Mouse (Mus musculus): ENCODE results near the gene Ybx3. TPM values are rescaled to one million over a fixed set of nuclear protein-coding genes. Genes with fewer than 3 reads are reported as not detected.

Gene Ybx3
- polyA plus RNA-seq, 1 experiment = 48.2 TPM

DNA sequence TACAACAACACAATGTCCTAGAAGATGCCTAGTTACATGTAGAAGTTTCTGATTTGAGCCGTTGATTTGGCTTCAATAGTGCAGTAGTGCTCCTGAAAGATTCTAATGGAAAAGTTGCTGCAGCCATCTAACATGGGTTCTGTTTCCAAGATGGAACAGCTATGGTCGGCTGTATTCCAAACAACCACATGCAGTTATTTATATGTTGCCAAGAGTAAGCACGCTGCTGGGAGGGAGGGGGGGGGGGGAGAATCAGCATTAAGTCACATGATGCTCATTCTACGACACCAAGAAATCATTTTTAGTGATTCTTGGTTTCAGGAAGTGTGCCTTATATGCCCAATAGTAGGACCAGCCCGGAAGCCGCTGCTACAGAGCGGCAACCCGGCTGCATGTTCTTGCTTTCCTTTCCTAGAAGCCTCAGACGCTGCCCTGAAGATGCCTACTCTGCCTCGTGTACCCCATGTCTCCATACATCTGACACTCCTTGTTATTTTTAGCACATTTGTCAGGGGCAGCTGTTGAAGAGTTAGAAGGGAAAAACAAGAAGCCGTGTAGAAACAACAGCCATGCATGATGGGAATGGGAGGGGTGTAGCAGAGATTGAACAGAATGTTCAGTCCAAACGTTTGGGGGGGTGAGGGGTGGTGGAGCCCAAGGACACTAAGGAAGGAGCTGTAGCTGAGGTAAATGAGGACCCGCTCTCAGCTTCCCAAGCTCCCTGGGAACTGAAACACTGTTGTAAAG, 13.5 kb downstream of the Ybx3 start:
- 92% methylated on average over 13 of the region's 13 CpGs for WGBS
- H3K36me3 ChIP-seq (ENCODE audit: control insufficient read depth, insufficient read depth, low read length) = no peaks in the 10 kb centered on the region

DNA sequence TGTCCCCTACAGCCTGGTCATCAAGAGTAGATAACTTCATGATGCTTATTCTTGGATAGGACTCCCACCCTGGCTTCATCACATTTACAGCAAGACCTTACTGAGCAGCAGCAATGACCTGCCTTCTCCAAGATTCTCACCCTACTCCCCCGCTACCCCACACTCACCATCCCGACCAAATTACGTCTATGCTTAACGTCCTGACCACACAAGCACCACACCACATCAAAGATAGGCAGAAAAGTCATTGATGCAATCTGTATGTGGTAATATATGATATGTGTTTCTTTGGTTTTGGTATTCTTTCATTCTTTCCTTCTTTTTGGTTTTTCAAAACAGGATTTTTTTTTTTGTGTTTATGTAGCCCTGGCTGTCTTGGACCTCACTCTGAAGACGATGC, 15.1 kb downstream of the Ybx3 start:
- DNase-seq = no peak
- no peak overlapping the region for H3K4me3 ChIP-seq (ENCODE audit: control insufficient read depth, insufficient read depth, low read length)
- no peaks in the 10 kb centered on the region for H3K27me3 ChIP-seq (ENCODE audit: control insufficient read depth, insufficient read depth, low read length)
- TF ChIP-seq POLR2A (IDR thresholded peaks at IDR 0.05; ENCODE audit: control insufficient read depth, extremely low read depth, insufficient read depth, low read length, poor library complexity) (no peak), CTCF (IDR thresholded peaks at IDR 0.05; ENCODE audit: borderline replicate concordance, control insufficient read depth, extremely low read depth, insufficient read depth, low read length, poor library complexity) (no peak)
- WGBS = 34% methylated on average over 5 of the region's 5 CpGs
- H3K4me1 ChIP-seq (replicated peaks; ENCODE audit: control insufficient read depth, insufficient read depth, low read length) = no peaks in the 10 kb centered on the region
- no peaks in the 10 kb centered on the region for H3K36me3 ChIP-seq (ENCODE audit: control insufficient read depth, insufficient read depth, low read length)
- H3K27ac ChIP-seq (ENCODE audit: control insufficient read depth, insufficient read depth, low read length) = no peak overlapping the region

More for the DNA sequence above, 13.5 kb downstream of the Ybx3 start:
- H3K27me3 ChIP-seq (ENCODE audit: control insufficient read depth, insufficient read depth, low read length) = no peaks in the 10 kb centered on the region
- no peak overlapping the region for H3K4me3 ChIP-seq (ENCODE audit: control insufficient read depth, insufficient read depth, low read length)
- H3K4me1 ChIP-seq (replicated peaks; ENCODE audit: control insufficient read depth, insufficient read depth, low read length) = no peaks in the 10 kb centered on the region
- TF ChIP-seq CTCF (IDR thresholded peaks at IDR 0.05; ENCODE audit: borderline replicate concordance, control insufficient read depth, extremely low read depth, insufficient read depth, low read length, poor library complexity) (no peak), POLR2A (IDR thresholded peaks at IDR 0.05; ENCODE audit: control insufficient read depth, extremely low read depth, insufficient read depth, low read length, poor library complexity) (no peak)
- no peak overlapping the region for H3K27ac ChIP-seq (ENCODE audit: control insufficient read depth, insufficient read depth, low read length)
- no peak for DNase-seq

DNA sequence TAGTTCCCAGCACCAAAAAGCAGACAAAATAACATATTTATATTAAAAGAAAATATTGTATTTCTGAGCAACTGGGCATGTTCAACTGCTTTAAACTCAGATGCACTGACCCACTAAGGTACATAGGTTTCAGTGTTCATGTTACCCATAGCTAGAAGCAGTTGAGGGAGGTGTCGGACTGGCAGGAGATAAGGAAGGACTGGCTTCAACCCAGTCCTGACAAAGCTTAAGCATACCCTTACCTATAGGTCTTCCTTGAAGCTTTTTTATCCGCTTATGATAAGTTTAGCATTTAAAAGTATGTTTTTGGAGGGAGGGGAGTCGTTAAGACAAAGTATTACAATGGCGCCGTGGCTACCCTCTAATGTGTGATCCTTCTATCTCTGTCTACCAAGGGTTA, 17.5 kb downstream of the Ybx3 start:
- H3K4me3 ChIP-seq (ENCODE audit: control insufficient read depth, insufficient read depth, low read length) = no peak overlapping the region
- over 99% methylated on average over 5 of the region's 5 CpGs for WGBS
- no peak overlapping the region for H3K27ac ChIP-seq (ENCODE audit: control insufficient read depth, insufficient read depth, low read length)
- TF ChIP-seq CTCF (IDR thresholded peaks at IDR 0.05; ENCODE audit: borderline replicate concordance, control insufficient read depth, extremely low read depth, insufficient read depth, low read length, poor library complexity) (no peak), POLR2A (IDR thresholded peaks at IDR 0.05; ENCODE audit: control insufficient read depth, extremely low read depth, insufficient read depth, low read length, poor library complexity) (no peak)
- H3K36me3 ChIP-seq (ENCODE audit: control insufficient read depth, insufficient read depth, low read length) = no peaks in the 10 kb centered on the region
- H3K27me3 ChIP-seq (ENCODE audit: control insufficient read depth, insufficient read depth, low read length) = no peaks in the 10 kb centered on the region
- H3K4me1 ChIP-seq (replicated peaks; ENCODE audit: control insufficient read depth, insufficient read depth, low read length) = no peaks in the 10 kb centered on the region
- no peak for DNase-seq

DNA sequence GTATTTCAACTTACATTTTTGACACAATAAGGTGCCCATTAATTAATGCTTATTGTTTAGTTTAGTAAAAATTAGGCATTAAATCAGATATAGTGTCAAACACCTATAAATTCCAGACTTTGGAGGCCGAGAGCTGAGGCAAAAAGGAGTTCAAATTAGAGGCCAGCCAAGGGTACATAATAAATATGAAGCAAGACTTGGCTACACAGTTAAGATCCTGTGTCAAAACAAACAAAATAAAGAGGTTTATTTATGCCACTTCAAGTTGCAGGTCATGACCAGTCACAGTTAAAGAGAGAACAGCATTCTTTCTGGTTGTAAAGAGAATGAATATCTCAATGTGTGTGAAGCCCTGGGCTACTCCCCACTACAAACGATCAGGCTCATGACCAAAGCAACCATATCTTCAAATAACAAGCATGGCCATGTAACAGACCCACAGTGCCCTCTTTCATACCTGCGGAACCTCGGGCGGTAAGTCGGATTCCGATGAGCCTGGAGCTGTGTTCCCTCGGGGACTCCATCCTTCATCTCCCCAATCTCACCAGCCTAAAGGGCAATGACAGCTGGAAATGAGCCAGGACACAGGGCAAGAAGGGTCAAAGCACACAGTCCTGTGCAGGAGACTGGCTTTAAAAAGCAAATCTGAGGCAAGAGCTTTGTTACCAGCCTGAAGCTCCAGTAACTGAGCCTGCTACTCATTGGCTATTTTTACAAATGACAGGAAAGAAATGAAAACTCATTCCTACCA, 18.2 kb downstream of the Ybx3 start:
- 88% methylated on average over 8 of the region's 8 CpGs for WGBS
- no peak overlapping the region for H3K4me3 ChIP-seq (ENCODE audit: control insufficient read depth, insufficient read depth, low read length)
- no peak for TF ChIP-seq CTCF (IDR thresholded peaks at IDR 0.05; ENCODE audit: borderline replicate concordance, control insufficient read depth, extremely low read depth, insufficient read depth, low read length, poor library complexity)
- no peak for TF ChIP-seq POLR2A (IDR thresholded peaks at IDR 0.05; ENCODE audit: control insufficient read depth, extremely low read depth, insufficient read depth, low read length, poor library complexity)
- H3K4me1 ChIP-seq (replicated peaks; ENCODE audit: control insufficient read depth, insufficient read depth, low read length) = no peaks in the 10 kb centered on the region
- no peaks in the 10 kb centered on the region for H3K27me3 ChIP-seq (ENCODE audit: control insufficient read depth, insufficient read depth, low read length)
- H3K36me3 ChIP-seq (ENCODE audit: control insufficient read depth, insufficient read depth, low read length) = no peaks in the 10 kb centered on the region
- DNase-seq = no peak
- no peak overlapping the region for H3K27ac ChIP-seq (ENCODE audit: control insufficient read depth, insufficient read depth, low read length)

DNA sequence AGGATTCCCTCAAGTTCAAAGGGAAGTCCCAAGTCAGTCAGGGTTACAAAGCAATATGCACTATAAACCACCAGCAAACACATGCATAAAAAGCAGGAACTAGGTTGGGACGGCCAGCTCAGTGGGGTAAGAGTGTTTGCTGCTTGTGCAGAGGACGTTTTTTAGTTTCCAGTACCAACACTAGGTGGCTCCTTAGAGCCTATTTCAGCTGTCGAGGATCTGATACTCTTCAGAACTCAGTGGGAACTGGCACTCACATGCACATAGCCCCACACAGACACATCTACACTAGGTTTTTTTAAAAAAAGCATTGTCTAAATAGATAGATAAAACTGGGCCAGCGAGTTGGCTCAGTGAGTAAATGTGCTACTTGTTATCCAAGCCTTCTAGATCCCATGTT, 21.2 kb downstream of the Ybx3 start:
- 52% methylated on average over 4 of the region's 4 CpGs for WGBS
- peak; percentile 28 for DNase-seq
- Histone ChIP-seq H3K27ac (ENCODE audit: control insufficient read depth, insufficient read depth, low read length) (no peak overlapping the region), H3K4me1 (replicated peaks; ENCODE audit: control insufficient read depth, insufficient read depth, low read length) (no peaks in the 10 kb centered on the region), H3K4me3 (ENCODE audit: control insufficient read depth, insufficient read depth, low read length) (no peak overlapping the region), H3K36me3 (ENCODE audit: control insufficient read depth, insufficient read depth, low read length) (no peaks in the 10 kb centered on the region), H3K27me3 (ENCODE audit: control insufficient read depth, insufficient read depth, low read length) (no peaks in the 10 kb centered on the region)
- TF ChIP-seq POLR2A (IDR thresholded peaks at IDR 0.05; ENCODE audit: control insufficient read depth, extremely low read depth, insufficient read depth, low read length, poor library complexity) (no peak), CTCF (IDR thresholded peaks at IDR 0.05; ENCODE audit: borderline replicate concordance, control insufficient read depth, extremely low read depth, insufficient read depth, low read length, poor library complexity) (no peak)

DNA sequence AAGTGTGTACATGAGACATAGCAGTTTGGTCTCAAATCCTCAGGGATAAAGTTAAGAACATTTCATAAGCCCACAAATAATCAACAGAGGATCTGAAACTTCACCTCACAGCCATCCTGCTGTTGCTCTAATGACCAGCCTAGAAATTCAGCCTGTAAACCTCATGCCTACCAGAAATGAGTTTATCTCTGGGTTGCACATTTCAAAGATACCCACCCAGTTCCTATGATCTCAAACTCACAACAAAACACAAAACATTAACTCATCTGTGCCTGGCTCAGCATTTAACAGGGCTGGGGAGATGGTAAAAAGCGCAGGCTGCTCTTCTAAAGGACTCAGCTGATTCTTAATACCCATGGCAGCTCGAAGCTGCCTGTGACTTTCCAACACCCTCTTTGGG, 23.9 kb downstream of the Ybx3 start:
- H3K36me3 ChIP-seq (ENCODE audit: control insufficient read depth, insufficient read depth, low read length) = no peaks in the 10 kb centered on the region

More for the DNA sequence above, 23.9 kb downstream of the Ybx3 start:
- Histone ChIP-seq H3K4me1 (replicated peaks; ENCODE audit: control insufficient read depth, insufficient read depth, low read length) (no peaks in the 10 kb centered on the region), H3K4me3 (ENCODE audit: control insufficient read depth, insufficient read depth, low read length) (no peak overlapping the region), H3K27me3 (ENCODE audit: control insufficient read depth, insufficient read depth, low read length) (no peaks in the 10 kb centered on the region), H3K27ac (ENCODE audit: control insufficient read depth, insufficient read depth, low read length) (no peak overlapping the region)
- DNase-seq = no peak
- WGBS = 77% methylated on average over 2 of the region's 2 CpGs
- TF ChIP-seq CTCF (IDR thresholded peaks at IDR 0.05; ENCODE audit: borderline replicate concordance, control insufficient read depth, extremely low read depth, insufficient read depth, low read length, poor library complexity) (no peak), POLR2A (IDR thresholded peaks at IDR 0.05; ENCODE audit: control insufficient read depth, extremely low read depth, insufficient read depth, low read length, poor library complexity) (no peak)

All from thymus, adult 2 months (tissue).